Comparison of ENCODE assay signal across 7 mouse cellular contexts in the genomic region with DNA sequence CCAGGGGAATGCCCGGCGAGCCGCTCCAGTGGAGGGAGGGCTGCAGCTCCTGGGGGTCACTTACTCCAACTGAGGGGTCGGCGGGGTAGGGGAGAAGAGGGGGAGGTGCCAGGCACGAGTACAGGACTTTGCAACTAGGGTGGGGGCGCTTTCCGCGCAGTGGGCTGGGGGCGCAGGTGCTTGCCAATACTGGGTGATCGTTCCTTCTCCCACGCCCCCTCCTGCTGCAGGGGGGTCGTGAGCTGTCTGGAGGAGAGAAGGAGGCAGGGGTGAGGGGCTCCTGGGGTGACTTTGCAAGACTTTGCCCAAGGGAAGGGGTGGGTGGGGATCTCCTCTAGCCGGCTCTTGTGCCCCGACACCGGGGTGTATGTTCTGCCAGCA. TPM values are rescaled to one million over a fixed set of nuclear protein-coding genes. Genes with fewer than 3 reads are reported as not detected.
DNase-seq lines count a peak whose midpoint lies in the region; ATAC-seq and TF ChIP-seq lines count a peak whose summit lies in the region.

No protein-coding gene starts in this region.

- H3K4me1 ChIP-seq in testis, adult 2 months (ENCODE audit: control insufficient read depth, insufficient read depth, low read length), result peaks cover 14% of the 10 kb centered on the region
- H3K4me1 ChIP-seq in heart, embryonic 16.5 days (ENCODE audit: control insufficient read depth, insufficient read depth, low read length), result peaks cover 21% of the 10 kb centered on the region
- H3K4me1 ChIP-seq in liver, embryonic 15.5 days (replicated peaks), result peaks cover 18% of the 10 kb centered on the region

- peak overlapping the region; percentile 97 for H3K9ac ChIP-seq in heart, embryonic 16.5 days (ENCODE audit: low read length)
- no peak overlapping the region for H3K9ac ChIP-seq in liver, embryonic 15.5 days

- H3K9me3 ChIP-seq in heart, embryonic 16.5 days (replicated peaks; ENCODE audit: control insufficient read depth, low read length), result no peaks in the 10 kb centered on the region
- H3K9me3 ChIP-seq in liver, embryonic 15.5 days (replicated peaks), result no peaks in the 10 kb centered on the region

- H3K27ac ChIP-seq in testis, adult 2 months (ENCODE audit: control insufficient read depth, insufficient read depth, low read depth, low read length), result no peak overlapping the region
- H3K27ac ChIP-seq in heart, embryonic 16.5 days (ENCODE audit: low read length), result peak overlapping the region; percentile 99
- no peak overlapping the region for H3K27ac ChIP-seq in liver, embryonic 15.5 days (replicated peaks)

- peak overlapping the region; percentile 66 for H3K4me3 ChIP-seq in testis, adult 2 months (ENCODE audit: control insufficient read depth, low read depth, low read length)
- H3K4me3 ChIP-seq in heart, embryonic 16.5 days (ENCODE audit: low read length), result peak overlapping the region; percentile 89
- peak overlapping the region; percentile 47 for H3K4me3 ChIP-seq in liver, embryonic 15.5 days (replicated peaks)

- peak overlapping the region; percentile 83 for H3K4me2 ChIP-seq in heart, embryonic 16.5 days (ENCODE audit: low read depth, low read length)
- peak overlapping the region; percentile 71 for H3K4me2 ChIP-seq in liver, embryonic 15.5 days

- DNase-seq in testis, postnatal 10 days (ENCODE audit: low spot score), result no peak
- no peak for DNase-seq in right cerebral cortex, postnatal 25 days
- DNase-seq in urinary bladder, postnatal 14 days (ENCODE audit: low spot score), result no peak

- peaks cover 5% of the 10 kb centered on the region for H3K27me3 ChIP-seq in testis, adult 2 months (ENCODE audit: control insufficient read depth, insufficient read depth, low read length)
- peaks cover 26% of the 10 kb centered on the region for H3K27me3 ChIP-seq in heart, embryonic 16.5 days (ENCODE audit: control insufficient read depth, insufficient read depth, low read length)
- peaks cover 99% of the 10 kb centered on the region for H3K27me3 ChIP-seq in liver, embryonic 15.5 days

- peak; percentile 7; the same call in 1 of the 2 replicates for ATAC-seq in heart, embryonic 16.5 days (replicated peaks; ENCODE audit: extremely low read depth, insufficient read depth, low FRiP score)
- no peak for ATAC-seq in liver, embryonic 15.5 days (ENCODE audit: insufficient read depth)
- ATAC-seq in granulocyte monocyte progenitor cell, adult 5-6 weeks (replicated peaks; ENCODE audit: poor library complexity, severe bottlenecking), result no peak

- H3K36me3 ChIP-seq in testis, adult 2 months (ENCODE audit: control insufficient read depth, insufficient read depth, low read length), result no peaks in the 10 kb centered on the region
- H3K36me3 ChIP-seq in heart, embryonic 16.5 days (ENCODE audit: control insufficient read depth, insufficient read depth), result no peaks in the 10 kb centered on the region
- no peaks in the 10 kb centered on the region for H3K36me3 ChIP-seq in liver, embryonic 15.5 days (replicated peaks)

- TF ChIP-seq CTCF in testis, adult 2 months (IDR thresholded peaks at IDR 0.05; ENCODE audit: control insufficient read depth, insufficient read depth, insufficient replicate concordance, low read depth, low read length), result no peak

- 0% methylated on average over 16 of the region's 16 CpGs for WGBS in heart, embryonic 16.5 days
- WGBS in liver, embryonic 15.5 days (ENCODE audit: insufficient replicate concordance), result 4% methylated on average over 16 of the region's 16 CpGs

- no peak for TF ChIP-seq POLR2A in testis, adult 2 months (IDR thresholded peaks at IDR 0.05; ENCODE audit: control insufficient read depth, low read depth, low read length)

RNA-seq across cellular contexts. Expression of gene Casz1, which starts 0.5 kb away (rescaled TPM):
- 8.5 and 9.8 TPM in 2 replicates for polyA plus RNA-seq in testis, adult 2 months (2012; rRNA removed)
- polyA plus RNA-seq in heart, embryonic 16.5 days (2015; fragmentation: Nextera tagmentation; extraction: Ambion mirVana), result 22.4 and 25.7 TPM in 2 replicates
- 0.45 and 0.48 TPM in 2 replicates for polyA plus RNA-seq in liver, embryonic 15.5 days (2015; fragmentation: Nextera tagmentation; extraction: Ambion mirVana)
- total RNA-seq in granulocyte monocyte progenitor cell, adult 5-6 weeks (2014; fragmentation: Nextera tagmentation), result 6.3 and 8.3 TPM in 2 replicates
- 2.8 and 3.1 TPM in 2 replicates for total RNA-seq in granulocyte monocyte progenitor cell, adult 5-6 weeks (2017)
